Mouse (Mus musculus): ENCODE data around the gene Tldc1. TPM values are rescaled to one million over a fixed set of nuclear protein-coding genes. Genes with fewer than 3 reads are reported as not detected.

The Tldc1 gene
- 1 to 10 TPM; 5.8 to 8.0 TPM for total RNA-seq (2023)

DNA sequence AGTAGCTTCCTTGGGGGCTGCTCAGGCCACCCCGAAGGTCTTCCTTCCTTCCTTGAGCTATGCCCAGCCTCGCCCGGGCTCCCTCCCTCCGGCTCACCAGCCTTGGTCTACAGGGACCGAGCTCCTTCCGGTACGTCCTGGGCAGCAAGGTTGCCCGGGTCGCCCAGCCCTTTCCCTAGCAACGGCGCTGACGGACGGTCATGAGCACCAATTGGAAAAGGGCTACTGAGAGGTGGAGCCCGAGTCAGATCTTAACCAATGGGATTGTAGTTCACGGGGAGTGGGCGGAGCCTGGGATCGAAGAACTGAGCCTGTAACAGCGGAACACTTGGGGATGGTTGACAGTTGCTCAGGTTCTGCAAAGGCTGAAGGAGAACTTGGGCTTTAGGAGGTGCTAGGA is at the start of gene Tldc1:
Tldc1 (minus strand) TSS at position 154 of the 400 bp plus-strand sequence.

Other genes with a start within 250 kb of the Tldc1 start
- 100 to 1,000 TPM; 123 to 129 TPM for gene Mbtps1, start 219.7 kb downstream of the Tldc1 start, total RNA-seq (2023)
- gene Hsdl1, start 203.2 kb downstream of the Tldc1 start, total RNA-seq (2023), result 10 to 100 TPM; 57.0 to 67.7 TPM
- gene Dnaaf1, start 203.2 kb downstream of the Tldc1 start, total RNA-seq (2023), result not detected
- 10 to 100 TPM; 16.6 to 22.2 TPM for gene Taf1c, start 173.2 kb downstream of the Tldc1 start, total RNA-seq (2023)
- gene Adad2, start 165.7 kb downstream of the Tldc1 start, total RNA-seq (2023), result not detected
- gene Kcng4, start 142.7 kb downstream of the Tldc1 start, total RNA-seq (2023), result not detected
- not detected for gene Wfdc1, start 112.1 kb downstream of the Tldc1 start, total RNA-seq (2023)
- gene Atp2c2, start 78.4 kb downstream of the Tldc1 start, total RNA-seq (2023), result not detected
- 100 to 1,000 TPM; 511 to 578 TPM for gene Cotl1, start 62.1 kb upstream of the Tldc1 start, total RNA-seq (2023)
- gene Klhl36, start 83.8 kb upstream of the Tldc1 start, total RNA-seq (2023), result 10 to 100 TPM; 11.0 to 11.7 TPM
- 100 to 1,000 TPM; 119 to 121 TPM for gene Usp10, start 131.9 kb upstream of the Tldc1 start, total RNA-seq (2023)
- 10 to 100 TPM; 17.6 to 25.1 TPM for gene Gm20388, start 132.4 kb upstream of the Tldc1 start, total RNA-seq (2023)
- not detected for gene Crispld2, start 214.0 kb upstream of the Tldc1 start, total RNA-seq (2023)